Mouse (Mus musculus) thymus, postnatal 36 days (tissue): ENCODE data around the gene Myrf.

ENCODE experiments used
- DNase-seq, 2 experiments: peaks; one replicate each; pipeline ENCODE4 v3.0.0; 2022; ENCODE audit warnings: mixed read lengths in 2 of 2

Gene Myrf

GRCm38 (mm10) chr19:10247165-10247564 lies 6.6 kb upstream of the Myrf start:
- DNase-seq, result no peak

- peak; percentile 31 to 33 for DNase-seq
Measured at GRCm38 (mm10) chr19:10244183-10244582, 3.6 kb upstream of the Myrf start.

- DNase-seq, result no peak
Measured at GRCm38 (mm10) chr19:10242916-10243315, 2.4 kb upstream of the Myrf start.

GRCm38 (mm10) chr19:10239975-10240653 lies 434 bp downstream of the Myrf start:
- no peak for DNase-seq

- no peak for DNase-seq
Measured at GRCm38 (mm10) chr19:10239419-10239818, 1.1 kb downstream of the Myrf start.

- no peak for DNase-seq
Measured at GRCm38 (mm10) chr19:10238477-10238876, 2.1 kb downstream of the Myrf start.

GRCm38 (mm10) chr19:10235784-10236565 lies 4.6 kb downstream of the Myrf start:
- no peak for DNase-seq

- DNase-seq, result no peak
Measured at GRCm38 (mm10) chr19:10232327-10233017, 8.1 kb downstream of the Myrf start.

- DNase-seq, result no peak
Measured at GRCm38 (mm10) chr19:10231871-10232270, 8.7 kb downstream of the Myrf start.

- no peak for DNase-seq
Measured at GRCm38 (mm10) chr19:10231016-10231415, 9.5 kb downstream of the Myrf start.

- DNase-seq, result no peak
Measured at GRCm38 (mm10) chr19:10225767-10226166, 14.8 kb downstream of the Myrf start.

- DNase-seq, result no peak
Measured at GRCm38 (mm10) chr19:10224637-10225453, 15.7 kb downstream of the Myrf start.

- DNase-seq, result no peak
Measured at GRCm38 (mm10) chr19:10223561-10223960, 17.0 kb downstream of the Myrf start.

- no peak for DNase-seq
Measured at GRCm38 (mm10) chr19:10222656-10223055, 17.9 kb downstream of the Myrf start.

- no peak for DNase-seq
Measured at GRCm38 (mm10) chr19:10221585-10221984, 19.0 kb downstream of the Myrf start.

GRCm38 (mm10) chr19:10219593-10219992 lies 21.0 kb downstream of the Myrf start:
- DNase-seq, result no peak

GRCm38 (mm10) chr19:10219108-10219507 lies 21.4 kb downstream of the Myrf start:
- DNase-seq, result peak in 1 of 2 experiments; percentile 13

GRCm38 (mm10) chr19:10216101-10216500 lies 24.4 kb downstream of the Myrf start:
- DNase-seq, result no peak

- DNase-seq, result no peak
Measured at GRCm38 (mm10) chr19:10213796-10214471, 26.6 kb downstream of the Myrf start.

- no peak for DNase-seq
Measured at GRCm38 (mm10) chr19:10210885-10211284, 29.7 kb downstream of the Myrf start.

- DNase-seq, result no peak
Measured at GRCm38 (mm10) chr19:10208851-10209250, 31.7 kb downstream of the Myrf start.

- no peak for DNase-seq
Measured at GRCm38 (mm10) chr19:10205051-10205450, 35.5 kb downstream of the Myrf start.
